Mouse (Mus musculus) bone marrow, adult 2 months (tissue): Measurements from ENCODE around the gene Hexim1.

Experiments
- CTCF ChIP-seq: fragments of 200-500 bp; IDR thresholded peaks from 2 replicates; pipeline ENCODE4 v1.5.1; 2011; ENCODE audit warnings: low read length, control low read depth; ENCODE audit not compliant: control insufficient read depth, insufficient read depth
- POLR2A ChIP-seq: fragments of 200-500 bp; IDR thresholded peaks from 2 replicates; pipeline ENCODE4 v1.6.1; 2011; ENCODE audit warnings: low read depth, mild to moderate bottlenecking, control low read depth, low read length, borderline replicate concordance; ENCODE audit not compliant: control insufficient read depth

GRCm38 (mm10) chr11:103067051-103067361 lies 49.0 kb upstream of the Hexim1 start:
- TF ChIP-seq CTCF (no peak), POLR2A (no peak)
